Mouse (Mus musculus) G1E (cell line): ENCODE measurements around the gene Lman1l.

Experiments
- CTCF ChIP-seq: IDR thresholded peaks from 2 replicates; pipeline ENCODE4 v1.5.1; 2012; ENCODE audit warnings: low read depth, low read length, inconsistent platforms, mixed read lengths
- GATA1 ChIP-seq: IDR thresholded peaks from 2 replicates; pipeline ENCODE4 v1.6.1; 2012; ENCODE audit warnings: borderline replicate concordance, low read length, inconsistent platforms, mixed read lengths
- GATA2 ChIP-seq: IDR thresholded peaks from 2 replicates; pipeline ENCODE4 v1.6.1; 2012; ENCODE audit warnings: low read depth, low read length, inconsistent platforms, borderline replicate concordance
- POLR2AphosphoS5 ChIP-seq: IDR thresholded peaks from 2 replicates; pipeline ENCODE4 v1.6.1; 2012; ENCODE audit warnings: low read depth, low read length, inconsistent platforms; ENCODE audit not compliant: insufficient replicate concordance
- TAL1 ChIP-seq: conservative IDR thresholded peaks from 2 replicates; pipeline ENCODE4 v1.6.1; 2012; ENCODE audit warnings: low read depth, low read length, inconsistent platforms, mixed read lengths

GRCm38 (mm10) chr9:57641775-57642550 lies 21.4 kb upstream of the Lman1l start:
- TF ChIP-seq GATA1, result no peak
- no peak for TF ChIP-seq CTCF
- no peak for TF ChIP-seq GATA2
- TF ChIP-seq TAL1, result no peak
- TF ChIP-seq POLR2AphosphoS5, result no peak
